Mouse (Mus musculus): ENCODE results near the gene Nmnat3. TPM values are rescaled to one million over a fixed set of nuclear protein-coding genes. Genes with fewer than 3 reads are reported as not detected.

The Nmnat3 gene
- polyA plus RNA-seq, 1 experiment = 8.6 TPM

Other genes with a start within 250 kb of the Nmnat3 start
- 70.6 and 71.2 TPM in 2 replicates for gene Rbp1, start 135.5 kb downstream of the Nmnat3 start, polyA plus RNA-seq (2012; rRNA removed)
- gene Rbp2, start 198.7 kb downstream of the Nmnat3 start, polyA plus RNA-seq (2012; rRNA removed) = 0.35 and 0.51 TPM in 2 replicates

All from urinary bladder, adult 2 months (tissue).